Mouse (Mus musculus) forebrain, postnatal 0 days (tissue): Measurements from ENCODE around the gene Sorcs2. TPM values are rescaled to one million over a fixed set of nuclear protein-coding genes. Genes with fewer than 3 reads are reported as not detected.
A peak's percentile ranks its signal among the peaks of the same experiment; 100 is the strongest.
"Not testable (repeated sequence)": the region's sequence is repeated elsewhere in the genome, so short reads cannot be mapped to it uniquely, and the experiment has no call there.

Source experiments
- ATAC-seq: fragments of 200-750 bp; cut with Nextera tagmentation; 2 replicates; pipeline ENCODE4 v1.8.0; 2017; ENCODE audit warnings: mild to moderate bottlenecking, moderate library complexity
- DNase-seq: peaks from one replicate; pipeline ENCODE4 v3.0.0-alpha.2; 2015
- H3K27ac ChIP-seq: fragments of 300-500 bp; sonication (generic); 2 replicates; pipeline ENCODE4 v1.5.1; 2014; ENCODE audit warnings: low read depth, mild to moderate bottlenecking, antibody characterized with exemption, low read length, moderate library complexity, mixed read lengths
- H3K27me3 ChIP-seq: fragments of 300-500 bp; sonication (generic); 2 replicates; pipeline ENCODE4 v1.6.1; 2014; ENCODE audit warnings: mild to moderate bottlenecking, low read length, mixed read lengths; ENCODE audit not compliant: insufficient read depth
- H3K36me3 ChIP-seq: fragments of 300-500 bp; sonication (generic); 2 replicates; pipeline ENCODE4 v1.6.1; 2014; ENCODE audit warnings: mild to moderate bottlenecking, moderate library complexity; ENCODE audit not compliant: insufficient read depth
- H3K4me1 ChIP-seq: fragments of 300-500 bp; sonication (generic); 2 replicates; pipeline ENCODE4 v1.6.1; 2014; ENCODE audit warnings: antibody characterized with exemption; ENCODE audit not compliant: insufficient read depth
- H3K4me2 ChIP-seq: fragments of 300-500 bp; sonication (generic); 2 replicates; pipeline ENCODE4 v1.6.1; 2014; ENCODE audit warnings: low read depth, mild to moderate bottlenecking, moderate library complexity
- H3K4me3 ChIP-seq: fragments of 300-500 bp; sonication (generic); 2 replicates; pipeline ENCODE4 v1.5.1; 2014; ENCODE audit warnings: low read depth, low read length, mixed read lengths
- H3K9ac ChIP-seq: fragments of 300-500 bp; sonication (generic); 2 replicates; pipeline ENCODE4 v1.6.1; 2014; ENCODE audit warnings: mild to moderate bottlenecking
- H3K9me3 ChIP-seq: fragments of 300-500 bp; sonication (generic); 2 replicates; pipeline ENCODE4 v1.6.1; 2016; ENCODE audit warnings: low read length
- CTCF ChIP-seq: sonication (generic); IDR thresholded peaks from 2 replicates; pipeline ENCODE4 v1.5.1; 2016; ENCODE audit warnings: antibody characterized with exemption, control low read depth, low read depth
- WGBS: fragments of 180-500 bp; shearing (Covaris S2); extraction: QIAGEN DNeasy Blood & Tissue Kit; methylation state at CpG from one replicate; pipeline ENCODE4 v1.1.7; 2014; 5-methylcytosine and 5-hydroxymethylcytosine counted together
- polyA plus RNA-seq: library from polyadenylated mRNA; unstranded; fragments of >200 nt; fragmentation: Nextera tagmentation; extraction: Ambion mirVana; gene quantifications from 2 replicates; pipeline ENCODE4 v1.2.1, GENCODE M21; 2015
- total RNA-seq: library from RNA; depleted of rRNA; stranded (reverse); fragments of >200 nt; gene quantifications from 2 replicates; pipeline ENCODE4 v1.2.3, GENCODE M21; 2014

Sorcs2 gene
- total and polyA plus RNA-seq, 2 experiments from 2014 or later = 10.0 to 29.8 TPM

DNA sequence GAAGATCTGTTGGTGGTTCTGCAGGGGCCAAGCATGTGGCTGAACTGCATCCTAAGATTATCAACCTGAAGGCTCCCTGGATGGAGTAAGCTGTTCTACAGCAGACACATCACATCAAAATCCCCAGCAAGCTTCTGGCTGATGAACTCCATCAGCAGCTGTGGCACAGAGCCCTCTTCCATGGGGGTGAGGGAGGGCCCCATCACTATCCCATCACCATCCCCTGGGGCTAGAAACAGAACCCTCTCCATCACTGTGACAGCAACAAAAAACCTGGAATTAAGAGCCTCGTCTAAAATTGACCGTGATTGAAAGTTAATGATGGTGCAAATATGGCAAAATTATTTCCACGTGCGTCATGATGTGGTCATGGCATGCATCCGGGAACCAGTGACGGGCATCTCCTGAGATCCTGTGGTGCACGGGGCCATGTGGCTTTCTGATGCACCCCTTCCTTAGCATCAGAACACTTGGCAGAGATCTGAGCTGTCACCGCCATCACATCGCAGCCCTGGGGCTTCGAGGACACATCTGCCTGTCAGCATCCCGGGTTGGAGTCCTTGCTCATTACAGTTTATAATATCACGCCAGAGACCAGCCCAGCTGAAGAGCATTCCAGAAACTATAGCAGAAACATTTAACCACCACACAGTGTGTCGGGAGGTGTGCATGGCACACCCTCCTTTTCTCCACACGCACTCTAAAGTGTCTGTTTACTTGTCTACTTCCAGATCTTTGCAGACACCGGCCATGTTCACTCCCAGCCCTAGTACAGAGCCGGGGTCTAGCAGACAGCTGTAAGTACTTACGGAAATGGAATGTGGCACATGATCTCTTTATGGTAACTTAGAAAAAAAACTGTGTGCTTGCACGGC lies 143.1 kb downstream of the Sorcs2 start:
- Histone ChIP-seq H3K4me1 (peaks cover 21% of the 10 kb centered on the region), H3K4me3 (no peak overlapping the region), H3K27me3 (no peaks in the 10 kb centered on the region), H3K9me3 (no peaks in the 10 kb centered on the region), H3K36me3 (no peaks in the 10 kb centered on the region), H3K4me2 (no peak overlapping the region), H3K27ac (no peak overlapping the region), H3K9ac (no peak overlapping the region)
- DNase-seq (no peak), ATAC-seq (no peak)
- no peak for TF ChIP-seq CTCF
- WGBS = 71% methylated on average over 18 of the region's 18 CpGs

DNA sequence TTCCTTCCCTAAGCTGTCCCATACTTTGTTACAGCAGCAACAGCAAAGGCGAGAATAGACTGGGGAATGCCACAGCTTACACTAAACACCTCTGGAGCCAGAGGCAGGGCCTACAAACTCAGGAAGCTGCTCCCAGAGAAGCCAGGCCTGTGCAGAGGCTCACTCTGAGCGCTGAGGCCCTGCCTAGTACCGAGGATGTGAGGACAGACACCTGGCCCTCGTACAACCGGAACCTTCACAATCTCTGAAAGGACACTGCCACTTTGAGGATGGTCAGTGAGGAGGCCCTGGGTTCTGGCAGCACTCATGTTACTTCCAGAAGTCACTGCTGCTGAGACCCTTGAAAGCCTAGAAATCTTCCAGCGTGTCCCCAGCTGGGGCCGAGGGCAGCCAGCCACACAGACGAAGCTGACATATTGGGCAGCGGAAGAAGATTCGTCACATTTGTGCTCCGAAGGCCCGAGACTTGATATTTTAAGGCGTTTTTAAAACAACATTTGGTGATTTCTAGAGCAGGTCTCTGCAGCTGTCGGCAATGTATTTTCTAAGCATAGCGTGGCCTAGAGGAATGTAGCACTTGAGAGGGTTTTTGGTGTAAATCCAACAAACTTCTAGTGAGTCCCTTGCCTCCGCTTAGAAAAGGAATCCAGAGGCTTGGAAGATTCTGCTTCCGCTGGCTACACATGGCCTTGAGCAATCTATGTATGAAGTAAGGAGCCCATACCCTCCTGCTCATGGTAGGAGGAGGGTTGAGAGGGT lies 145.0 kb downstream of the Sorcs2 start:
- Histone ChIP-seq H3K4me1 (0 out of 2 replicates have a peak, but pooled peaks cover 2% of the 10 kb centered on the region), H3K36me3 (no peaks in the 10 kb centered on the region), H3K4me2 (no peak overlapping the region), H3K4me3 (no peak overlapping the region), H3K27ac (no peak overlapping the region), H3K9me3 (no peaks in the 10 kb centered on the region), H3K27me3 (no peaks in the 10 kb centered on the region), H3K9ac (no peak overlapping the region)
- DNase-seq (no peak), ATAC-seq (no peak)
- TF ChIP-seq CTCF = no peak
- 83% methylated on average over 17 of the region's 17 CpGs for WGBS

GRCm38 (mm10) chr5:36248022-36248421 lies 149.9 kb downstream of the Sorcs2 start:
- H3K4me1 ChIP-seq = no peaks in the 10 kb centered on the region
- no peak overlapping the region for H3K4me2 ChIP-seq
- 95% methylated on average over 3 of the region's 3 CpGs for WGBS
- no peak overlapping the region for H3K9ac ChIP-seq
- ATAC-seq (no peak), DNase-seq (no peak)
- no peaks in the 10 kb centered on the region for H3K9me3 ChIP-seq
- no peaks in the 10 kb centered on the region for H3K27me3 ChIP-seq
- no peak for TF ChIP-seq CTCF
- H3K4me3 ChIP-seq = no peak overlapping the region
- H3K27ac ChIP-seq = no peak overlapping the region
- H3K36me3 ChIP-seq = no peaks in the 10 kb centered on the region

GRCm38 (mm10) chr5:36237526-36237925 lies 160.4 kb downstream of the Sorcs2 start:
- ATAC-seq, DNase-seq, H3K27ac ChIP-seq, H3K4me3 ChIP-seq, H3K9ac ChIP-seq, H3K36me3 ChIP-seq, H3K9me3 ChIP-seq, H3K4me1 ChIP-seq, H3K27me3 ChIP-seq, H3K4me2 ChIP-seq: not testable (repeated sequence)
- WGBS = 94% methylated on average over 7 of the region's 10 CpGs

DNA sequence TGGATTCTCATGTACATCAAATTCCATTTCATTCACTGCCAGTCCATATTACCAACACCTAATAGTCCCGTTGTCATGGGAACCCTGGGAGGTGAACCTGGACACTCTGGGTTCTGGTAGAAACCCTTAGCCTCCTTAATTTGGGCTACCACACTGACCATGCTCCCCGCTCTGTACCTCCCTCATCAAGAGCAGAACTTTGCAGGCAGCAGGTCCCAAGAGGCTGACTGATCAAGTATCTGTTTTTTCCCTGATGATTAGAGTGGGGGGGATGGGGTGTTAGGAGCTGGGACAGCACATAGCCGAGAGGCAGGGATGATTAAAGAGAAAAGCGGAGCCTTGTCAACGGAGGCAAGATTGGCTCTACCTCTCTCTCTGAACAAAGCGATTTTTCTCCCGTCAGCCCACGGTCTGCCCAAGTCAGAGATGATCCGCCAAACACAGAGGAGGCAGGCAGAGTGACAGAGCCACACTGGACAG lies 167.6 kb downstream of the Sorcs2 start:
- no peak overlapping the region for H3K9ac ChIP-seq
- H3K4me2 ChIP-seq = no peak overlapping the region
- no peak for TF ChIP-seq CTCF
- no peaks in the 10 kb centered on the region; the same call in 1 of the 2 replicates for H3K4me1 ChIP-seq
- ATAC-seq (peak; percentile 23; the same call in 1 of the 2 replicates), DNase-seq (no peak)
- H3K9me3 ChIP-seq = no peaks in the 10 kb centered on the region
- H3K36me3 ChIP-seq = no peaks in the 10 kb centered on the region
- WGBS = 59% methylated on average over 9 of the region's 9 CpGs
- H3K4me3 ChIP-seq = no peak overlapping the region
- no peaks in the 10 kb centered on the region for H3K27me3 ChIP-seq
- H3K27ac ChIP-seq = no peak overlapping the region

DNA sequence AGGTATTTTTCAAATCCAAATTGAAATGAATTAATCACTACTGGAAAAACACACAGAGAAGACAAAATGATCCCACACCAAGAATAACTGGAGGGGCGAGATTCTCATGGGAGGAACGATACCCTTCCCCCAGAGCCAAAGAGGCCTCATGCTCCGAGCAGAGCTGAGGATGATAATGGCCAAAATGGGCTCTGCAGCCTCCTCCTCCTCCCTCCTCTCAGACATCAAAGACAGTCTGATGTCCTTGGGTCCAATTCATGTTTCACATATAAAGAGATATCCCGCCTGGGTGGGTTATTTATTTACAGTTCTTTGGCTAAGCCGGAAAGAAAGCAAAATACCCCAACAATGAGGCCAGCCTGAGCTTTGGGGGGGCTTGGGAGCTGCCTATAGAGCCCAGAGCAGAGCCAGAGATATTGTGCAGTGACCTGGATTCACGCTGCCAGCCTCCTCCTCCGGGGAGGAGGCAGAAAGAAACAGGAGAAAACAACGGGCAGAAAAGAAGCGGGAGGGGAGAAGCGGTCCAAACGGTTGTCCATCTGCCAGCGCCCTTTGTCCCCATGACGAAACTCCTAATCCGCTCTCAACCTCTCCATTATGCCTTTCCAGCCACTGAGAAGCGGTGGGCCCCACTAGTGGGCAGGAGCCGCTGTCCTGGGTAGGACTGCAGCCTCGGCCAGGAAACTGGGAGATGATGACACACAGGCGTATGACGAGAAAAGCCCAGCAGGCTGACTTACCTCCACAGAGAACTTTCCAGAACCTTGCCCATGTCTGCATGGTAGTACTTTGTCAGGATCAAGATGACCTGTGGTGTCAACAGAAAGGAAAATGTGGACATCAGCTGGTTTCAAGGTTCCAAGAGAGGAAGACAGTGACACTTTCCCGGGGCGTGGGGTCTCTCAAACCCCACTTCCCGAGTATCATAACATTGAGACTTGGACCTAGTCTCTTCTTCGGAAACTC lies 169.3 kb downstream of the Sorcs2 start:
- no peak overlapping the region for H3K4me2 ChIP-seq
- H3K9me3 ChIP-seq = no peaks in the 10 kb centered on the region
- ATAC-seq = peak; percentile 25; the same call in 1 of the 2 replicates

More for the DNA sequence above, 169.3 kb downstream of the Sorcs2 start:
- Histone ChIP-seq H3K4me1 (no peaks in the 10 kb centered on the region; the same call in 1 of the 2 replicates), H3K4me3 (no peak overlapping the region), H3K27ac (no peak overlapping the region), H3K36me3 (no peaks in the 10 kb centered on the region), H3K9ac (no peak overlapping the region), H3K27me3 (no peaks in the 10 kb centered on the region)
- no peak for TF ChIP-seq CTCF
- WGBS = 31% methylated on average over 23 of the region's 23 CpGs
- DNase-seq = no peak
